Mouse (Mus musculus): ENCODE measurements around the gene Zcwpw1.

The Zcwpw1 gene

GRCm38 (mm10) chr5:137753111-137753832 is 34.3 kb upstream of the Zcwpw1 start:
- no peak for ATAC-seq (ENCODE audit: insufficient number of reproducible peaks, low FRiP score, low TSS enrichment)

GRCm38 (mm10) chr5:137755425-137755824 is 32.2 kb upstream of the Zcwpw1 start:
- no peak for ATAC-seq (ENCODE audit: insufficient number of reproducible peaks, low FRiP score, low TSS enrichment)

- ATAC-seq (ENCODE audit: insufficient number of reproducible peaks, low FRiP score, low TSS enrichment): no peak
Measured at GRCm38 (mm10) chr5:137756106-137756505, 31.5 kb upstream of the Zcwpw1 start.

GRCm38 (mm10) chr5:137756882-137757661 is 30.5 kb upstream of the Zcwpw1 start:
- 0 out of 2 replicates have a peak, but pooled peaks have one; percentile 24 for ATAC-seq (ENCODE audit: insufficient number of reproducible peaks, low FRiP score, low TSS enrichment)

GRCm38 (mm10) chr5:137757887-137758286 is 29.7 kb upstream of the Zcwpw1 start:
- no peak for ATAC-seq (ENCODE audit: insufficient number of reproducible peaks, low FRiP score, low TSS enrichment)

GRCm38 (mm10) chr5:137758921-137759534 is 28.6 kb upstream of the Zcwpw1 start:
- ATAC-seq (ENCODE audit: insufficient number of reproducible peaks, low FRiP score, low TSS enrichment): no peak

GRCm38 (mm10) chr5:137759971-137760412 is 27.6 kb upstream of the Zcwpw1 start:
- peak; percentile 62; the same call in 1 of the 2 replicates for ATAC-seq (ENCODE audit: insufficient number of reproducible peaks, low FRiP score, low TSS enrichment)

- no peak for ATAC-seq (ENCODE audit: insufficient number of reproducible peaks, low FRiP score, low TSS enrichment)
Measured at GRCm38 (mm10) chr5:137764609-137765340, 22.8 kb upstream of the Zcwpw1 start.

- no peak for ATAC-seq (ENCODE audit: insufficient number of reproducible peaks, low FRiP score, low TSS enrichment)
Measured at GRCm38 (mm10) chr5:137766270-137766669, 21.3 kb upstream of the Zcwpw1 start.

- ATAC-seq (ENCODE audit: insufficient number of reproducible peaks, low FRiP score, low TSS enrichment): no peak
Measured at GRCm38 (mm10) chr5:137768475-137768874, 19.1 kb upstream of the Zcwpw1 start.

GRCm38 (mm10) chr5:137770709-137771108 is 16.9 kb upstream of the Zcwpw1 start:
- no peak for ATAC-seq (ENCODE audit: insufficient number of reproducible peaks, low FRiP score, low TSS enrichment)

- no peak for ATAC-seq (ENCODE audit: insufficient number of reproducible peaks, low FRiP score, low TSS enrichment)
Measured at GRCm38 (mm10) chr5:137772755-137773154, 14.8 kb upstream of the Zcwpw1 start.

GRCm38 (mm10) chr5:137775587-137776290 is 11.9 kb upstream of the Zcwpw1 start:
- ATAC-seq (ENCODE audit: insufficient number of reproducible peaks, low FRiP score, low TSS enrichment): no peak

GRCm38 (mm10) chr5:137776408-137776918 is 11.1 kb upstream of the Zcwpw1 start:
- ATAC-seq (ENCODE audit: insufficient number of reproducible peaks, low FRiP score, low TSS enrichment): no peak

- no peak for ATAC-seq (ENCODE audit: insufficient number of reproducible peaks, low FRiP score, low TSS enrichment)
Measured at GRCm38 (mm10) chr5:137777267-137777845, 10.2 kb upstream of the Zcwpw1 start.

- ATAC-seq (ENCODE audit: insufficient number of reproducible peaks, low FRiP score, low TSS enrichment): peak; percentile 93
Measured at GRCm38 (mm10) chr5:137778635-137779034, 9.0 kb upstream of the Zcwpw1 start, which contains the start of gene Ppp1r35. Gene Ppp1r35 (plus strand): TSS chr5:137778849.

GRCm38 (mm10) chr5:137779053-137779933 is 8.3 kb upstream of the Zcwpw1 start:
- ATAC-seq (ENCODE audit: insufficient number of reproducible peaks, low FRiP score, low TSS enrichment): 0 out of 2 replicates have a peak, but pooled peaks have one; percentile 3

GRCm38 (mm10) chr5:137781661-137782060 is 5.9 kb upstream of the Zcwpw1 start:
- ATAC-seq (ENCODE audit: insufficient number of reproducible peaks, low FRiP score, low TSS enrichment): no peak

Data from cerebellum, adult (tissue).